Mouse (Mus musculus): ENCODE results near the gene Il17rc. TPM values are rescaled to one million over a fixed set of nuclear protein-coding genes. Genes with fewer than 3 reads are reported as not detected.

The Il17rc gene
- total and polyA plus RNA-seq, 3 experiments = 6.5 to 12.1 (median 7.5) TPM

GRCm38 (mm10) chr6:113437135-113437534 is 34.1 kb upstream of the Il17rc start:
- H3K9ac ChIP-seq (ENCODE audit: low read depth, low read length) = no peak overlapping the region
- no peaks in the 10 kb centered on the region for H3K79me2 ChIP-seq (replicated peaks; ENCODE audit: control insufficient read depth, insufficient read depth, low read length)
- H3K4me3 ChIP-seq = no peak overlapping the region
- no peaks in the 10 kb centered on the region for H3K27me3 ChIP-seq (ENCODE audit: control insufficient read depth, insufficient read depth, low read length)
- H3K36me3 ChIP-seq (ENCODE audit: control insufficient read depth, insufficient read depth, low read length) = no peaks in the 10 kb centered on the region
- TF ChIP-seq CTCF (IDR thresholded peaks at IDR 0.05) (no peak), POLR2A (IDR thresholded peaks at IDR 0.05; ENCODE audit: insufficient read depth, low read depth, low read length) (no peak), EP300 (IDR thresholded peaks at IDR 0.05; ENCODE audit: insufficient read depth, low read depth, low read length) (no peak)
- WGBS = 71% methylated on average over 12 of the region's 12 CpGs
- H3K27ac ChIP-seq = no peak overlapping the region
- intact Hi-C loops (cut with DNase I) = no loop called here
- no peak for DNase-seq
- H3K4me1 ChIP-seq (ENCODE audit: control insufficient read depth, insufficient read depth, low read length) = no peaks in the 10 kb centered on the region; the same call in 1 of the 2 replicates

GRCm38 (mm10) chr6:113438721-113439430 is 32.4 kb upstream of the Il17rc start:
- peaks cover 2% of the 10 kb centered on the region for H3K4me1 ChIP-seq (ENCODE audit: control insufficient read depth, insufficient read depth, low read length)
- no peaks in the 10 kb centered on the region for H3K79me2 ChIP-seq (replicated peaks; ENCODE audit: control insufficient read depth, insufficient read depth, low read length)
- no peak overlapping the region for H3K27ac ChIP-seq
- DNase-seq = no peak
- H3K9ac ChIP-seq (ENCODE audit: low read depth, low read length) = no peak overlapping the region
- no peak overlapping the region for H3K4me3 ChIP-seq
- no peaks in the 10 kb centered on the region for H3K27me3 ChIP-seq (ENCODE audit: control insufficient read depth, insufficient read depth, low read length)
- intact Hi-C loops (cut with DNase I) = no loop called here
- WGBS = 53% methylated on average over 12 of the region's 12 CpGs
- H3K36me3 ChIP-seq (ENCODE audit: control insufficient read depth, insufficient read depth, low read length) = no peaks in the 10 kb centered on the region
- no peak for TF ChIP-seq POLR2A (IDR thresholded peaks at IDR 0.05; ENCODE audit: insufficient read depth, low read depth, low read length)
- TF ChIP-seq CTCF (IDR thresholded peaks at IDR 0.05) = no peak
- no peak for TF ChIP-seq EP300 (IDR thresholded peaks at IDR 0.05; ENCODE audit: insufficient read depth, low read depth, low read length)

- intact Hi-C loops (cut with DNase I) = loop anchor here (5.0 kb wide), 1 partner anchor 42 kb away; the partner anchor contains the start of gene Creld1
- 81% methylated on average over 3 of the region's 3 CpGs for WGBS
- Histone ChIP-seq H3K36me3 (ENCODE audit: control insufficient read depth, insufficient read depth, low read length) (no peaks in the 10 kb centered on the region), H3K4me3 (no peak overlapping the region), H3K79me2 (replicated peaks; ENCODE audit: control insufficient read depth, insufficient read depth, low read length) (no peaks in the 10 kb centered on the region; the same call in 1 of the 2 replicates), H3K27me3 (ENCODE audit: control insufficient read depth, insufficient read depth, low read length) (no peaks in the 10 kb centered on the region), H3K4me1 (ENCODE audit: control insufficient read depth, insufficient read depth, low read length) (peaks cover 2% of the 10 kb centered on the region), H3K9ac (ENCODE audit: low read depth, low read length) (no peak overlapping the region), H3K27ac (no peak overlapping the region)
- TF ChIP-seq POLR2A (IDR thresholded peaks at IDR 0.05; ENCODE audit: insufficient read depth, low read depth, low read length) (no peak), EP300 (IDR thresholded peaks at IDR 0.05; ENCODE audit: insufficient read depth, low read depth, low read length) (no peak), CTCF (IDR thresholded peaks at IDR 0.05) (no peak)
- no peak for DNase-seq
These were observed 30.5 kb upstream of the Il17rc start for GRCm38 (mm10) chr6:113440686-113441085.

- 51% methylated on average over 7 of the region's 7 CpGs for WGBS
- H3K36me3 ChIP-seq (ENCODE audit: control insufficient read depth, insufficient read depth, low read length) = no peaks in the 10 kb centered on the region
- H3K79me2 ChIP-seq (replicated peaks; ENCODE audit: control insufficient read depth, insufficient read depth, low read length) = no peaks in the 10 kb centered on the region; the same call in 1 of the 2 replicates
- TF ChIP-seq EP300 (IDR thresholded peaks at IDR 0.05; ENCODE audit: insufficient read depth, low read depth, low read length) = 0 out of 2 replicates have a peak, but pooled peaks have one; percentile 42
- TF ChIP-seq POLR2A (IDR thresholded peaks at IDR 0.05; ENCODE audit: insufficient read depth, low read depth, low read length) = no peak
- peak; percentile 80 for TF ChIP-seq CTCF (IDR thresholded peaks at IDR 0.05)
- intact Hi-C loops (cut with DNase I) = loop anchor here (5.0 kb wide), 1 partner anchor 41 kb away; the partner anchor contains the start of gene Creld1
- DNase-seq = peak; percentile 54 to 72
- H3K27ac ChIP-seq = no peak overlapping the region
- H3K4me3 ChIP-seq = no peak overlapping the region
- no peaks in the 10 kb centered on the region for H3K27me3 ChIP-seq (ENCODE audit: control insufficient read depth, insufficient read depth, low read length)
- H3K9ac ChIP-seq (ENCODE audit: low read depth, low read length) = no peak overlapping the region
- peaks cover 2% of the 10 kb centered on the region for H3K4me1 ChIP-seq (ENCODE audit: control insufficient read depth, insufficient read depth, low read length)
These were observed 30.0 kb upstream of the Il17rc start for GRCm38 (mm10) chr6:113441147-113441680.

- WGBS = 37% methylated on average over 9 of the region's 9 CpGs
- no peak for TF ChIP-seq EP300 (IDR thresholded peaks at IDR 0.05; ENCODE audit: insufficient read depth, low read depth, low read length)
- TF ChIP-seq CTCF (IDR thresholded peaks at IDR 0.05) = no peak
- TF ChIP-seq POLR2A (IDR thresholded peaks at IDR 0.05; ENCODE audit: insufficient read depth, low read depth, low read length) = no peak
- no peaks in the 10 kb centered on the region for H3K27me3 ChIP-seq (ENCODE audit: control insufficient read depth, insufficient read depth, low read length)
- peaks cover 2% of the 10 kb centered on the region for H3K4me1 ChIP-seq (ENCODE audit: control insufficient read depth, insufficient read depth, low read length)
- H3K79me2 ChIP-seq (replicated peaks; ENCODE audit: control insufficient read depth, insufficient read depth, low read length) = no peaks in the 10 kb centered on the region; the same call in 1 of the 2 replicates
- H3K27ac ChIP-seq = peak overlapping the region; percentile 82
- peak overlapping the region; percentile 88 for H3K4me3 ChIP-seq
- H3K36me3 ChIP-seq (ENCODE audit: control insufficient read depth, insufficient read depth, low read length) = no peaks in the 10 kb centered on the region
- intact Hi-C loops (cut with DNase I) = loop anchor here (5.0 kb wide), 1 partner anchor 40 kb away; the partner anchor contains the start of gene Creld1
- no peak for DNase-seq
- peak overlapping the region; percentile 66 for H3K9ac ChIP-seq (ENCODE audit: low read depth, low read length)
These were observed 29.2 kb upstream of the Il17rc start for GRCm38 (mm10) chr6:113442087-113442441.
